Mouse (Mus musculus): Measurements from ENCODE around the gene Lrrfip2. TPM values are rescaled to one million over a fixed set of nuclear protein-coding genes. Genes with fewer than 3 reads are reported as not detected.

Gene Lrrfip2
- total RNA-seq, 1 experiment from 2014 or later: 77.5 TPM

- no peak for ATAC-seq (replicated peaks; ENCODE audit: low read depth, poor library complexity, severe bottlenecking)
Observed at GRCm38 (mm10) chr9:111211122-111212041, 94.0 kb downstream of the Lrrfip2 start.

- peak; percentile 78 for ATAC-seq (replicated peaks; ENCODE audit: low read depth, poor library complexity, severe bottlenecking)
Observed at GRCm38 (mm10) chr9:111213501-111213900, 96.1 kb downstream of the Lrrfip2 start.

- no peak for ATAC-seq (replicated peaks; ENCODE audit: low read depth, poor library complexity, severe bottlenecking)
Observed at GRCm38 (mm10) chr9:111216424-111216823, 99.0 kb downstream of the Lrrfip2 start.

- peak; percentile 48; the same call in 1 of the 2 replicates for ATAC-seq (replicated peaks; ENCODE audit: low read depth, poor library complexity, severe bottlenecking)
Observed at GRCm38 (mm10) chr9:111220551-111221080, 103.2 kb downstream of the Lrrfip2 start.

- no peak for ATAC-seq (replicated peaks; ENCODE audit: low read depth, poor library complexity, severe bottlenecking)
Observed at GRCm38 (mm10) chr9:111221580-111221979, 104.2 kb downstream of the Lrrfip2 start.

GRCm38 (mm10) chr9:111223406-111223805, 106.0 kb downstream of the Lrrfip2 start:
- ATAC-seq (replicated peaks; ENCODE audit: low read depth, poor library complexity, severe bottlenecking): no peak

- ATAC-seq (replicated peaks; ENCODE audit: low read depth, poor library complexity, severe bottlenecking): no peak
Observed at GRCm38 (mm10) chr9:111228446-111228845, 111.1 kb downstream of the Lrrfip2 start.

GRCm38 (mm10) chr9:111234701-111235100, 117.3 kb downstream of the Lrrfip2 start:
- ATAC-seq (replicated peaks; ENCODE audit: low read depth, poor library complexity, severe bottlenecking): no peak

GRCm38 (mm10) chr9:111237726-111238125, 120.3 kb downstream of the Lrrfip2 start:
- ATAC-seq (replicated peaks; ENCODE audit: low read depth, poor library complexity, severe bottlenecking): no peak

- ATAC-seq (replicated peaks; ENCODE audit: low read depth, poor library complexity, severe bottlenecking): no peak
Observed at GRCm38 (mm10) chr9:111239821-111240220, 122.4 kb downstream of the Lrrfip2 start.

- ATAC-seq (replicated peaks; ENCODE audit: low read depth, poor library complexity, severe bottlenecking): no peak
Observed at GRCm38 (mm10) chr9:111243384-111243783, 126.0 kb downstream of the Lrrfip2 start.

GRCm38 (mm10) chr9:111245546-111245945, 128.2 kb downstream of the Lrrfip2 start:
- ATAC-seq (replicated peaks; ENCODE audit: low read depth, poor library complexity, severe bottlenecking): no peak

GRCm38 (mm10) chr9:111247682-111248246, 130.4 kb downstream of the Lrrfip2 start:
- ATAC-seq (replicated peaks; ENCODE audit: low read depth, poor library complexity, severe bottlenecking): no peak; the same call in 1 of the 2 replicates

GRCm38 (mm10) chr9:111252161-111252869, 134.9 kb downstream of the Lrrfip2 start:
- ATAC-seq (replicated peaks; ENCODE audit: low read depth, poor library complexity, severe bottlenecking): no peak

GRCm38 (mm10) chr9:111260360-111260985, 143.1 kb downstream of the Lrrfip2 start:
- no peak for ATAC-seq (replicated peaks; ENCODE audit: low read depth, poor library complexity, severe bottlenecking)

GRCm38 (mm10) chr9:111261356-111261755, 144.0 kb downstream of the Lrrfip2 start:
- ATAC-seq (replicated peaks; ENCODE audit: low read depth, poor library complexity, severe bottlenecking): no peak

- ATAC-seq (replicated peaks; ENCODE audit: low read depth, poor library complexity, severe bottlenecking): no peak
Observed at GRCm38 (mm10) chr9:111267998-111268397, 150.6 kb downstream of the Lrrfip2 start.

- no peak for ATAC-seq (replicated peaks; ENCODE audit: low read depth, poor library complexity, severe bottlenecking)
Observed at GRCm38 (mm10) chr9:111270606-111271005, 153.2 kb downstream of the Lrrfip2 start.

- peak; percentile 51 for ATAC-seq (replicated peaks; ENCODE audit: low read depth, poor library complexity, severe bottlenecking)
Observed at GRCm38 (mm10) chr9:111271056-111271433, 153.7 kb downstream of the Lrrfip2 start.
